8 mouse cellular contexts compared by ENCODE assay signal in the genomic region with DNA sequence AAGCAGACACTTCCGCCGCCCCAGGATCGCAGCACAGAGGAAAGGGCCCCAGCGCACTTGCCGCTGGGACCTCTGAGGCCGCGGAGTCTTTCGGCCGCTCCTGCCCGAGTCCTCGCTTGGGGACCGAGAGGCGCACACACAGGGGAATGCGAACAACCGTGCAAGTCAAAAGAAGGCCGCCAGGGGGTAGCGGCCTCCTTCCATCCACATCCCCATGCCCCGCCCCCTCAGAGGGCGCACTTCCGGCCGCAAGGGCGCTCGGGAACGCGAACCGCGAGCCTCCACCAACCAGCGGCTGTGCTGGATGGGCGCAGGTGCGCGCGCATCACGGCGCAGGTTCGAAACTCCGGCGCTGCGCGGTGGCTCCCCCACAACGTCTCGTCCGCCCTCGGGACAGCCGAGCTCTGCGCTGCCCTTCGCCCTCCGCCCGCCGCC. TPM values are rescaled to one million over a fixed set of nuclear protein-coding genes. Genes with fewer than 3 reads are reported as not detected.
DNase-seq lines count a peak whose midpoint lies in the region; ATAC-seq lines count a peak whose summit lies in the region.

TSS of gene D030056L22Rik (plus strand) at position 328 of the 435 bp plus-strand sequence.

- H3K4me2 ChIP-seq in intestine, embryonic 14.5 days (ENCODE audit: low read length) = peak within 1 kb of the TSS; percentile 82

- H3K9me3 ChIP-seq in intestine, embryonic 14.5 days (ENCODE audit: control insufficient read depth, low read length) = no peaks in the 10 kb centered on the region

- H3K4me1 ChIP-seq in intestine, embryonic 14.5 days (replicated peaks; ENCODE audit: control insufficient read depth, insufficient read depth, low read length) = peaks cover 15% of the 10 kb centered on the region

- under 1% methylated on average over 42 of the region's 49 CpGs for WGBS in intestine, embryonic 14.5 days

- peak within 1 kb of the TSS; percentile 75 for H3K9ac ChIP-seq in intestine, embryonic 14.5 days (ENCODE audit: low read length)

- H3K27ac ChIP-seq in intestine, embryonic 14.5 days (ENCODE audit: low read depth) = peak within 1 kb of the TSS; percentile 95

- H3K27me3 ChIP-seq in intestine, embryonic 14.5 days (replicated peaks; ENCODE audit: control insufficient read depth, insufficient read depth, low read length) = no peaks in the 10 kb centered on the region

- ATAC-seq in intestine, embryonic 14.5 days (replicated peaks; ENCODE audit: low FRiP score, low TSS enrichment, low read depth) = peak; percentile 97

- H3K36me3 ChIP-seq in intestine, embryonic 14.5 days (ENCODE audit: control insufficient read depth, insufficient read depth, low read length) = peaks cover 8% of the 10 kb centered on the region

- DNase-seq in adrenal gland, adult (ENCODE audit: inconsistent age in 2 of 2, low spot score in 1 of 2) = peak; percentile 98 to 99
- peak; percentile 98 for DNase-seq in embryo, embryonic 10.5 days (ENCODE audit: low spot score)
- peak; percentile 98 for DNase-seq in gastrocnemius, postnatal 14 days
- peak; percentile 96 for DNase-seq in intestine, embryonic 14.5 days (ENCODE audit: low spot score)
- peak; percentile 98 to 99 for DNase-seq in left cerebral cortex, postnatal 14 days (ENCODE audit: low spot score in 2 of 2)
- DNase-seq in mesoderm, embryonic 11.5 days (ENCODE audit: low read depth, low spot score) = peak; percentile 99
- DNase-seq in right cerebral cortex, postnatal 36 days (ENCODE audit: low spot score in 2 of 2) = peak; percentile 96 to 97
- peak; percentile 97 for DNase-seq in yolk sac, embryonic 10.5 days (ENCODE audit: low spot score)

- intact Hi-C loops in gastrocnemius, postnatal 14 days (cut with DNase I; ENCODE audit: low total_unique reads) = no loop called here
- intact Hi-C loops in left cerebral cortex, postnatal 14 days (cut with DNase I) = loop anchor here (5.0 kb wide), 1 partner anchor 41 kb away; the partner anchor contains the start of gene Carnmt1

- H3K4me3 ChIP-seq in intestine, embryonic 14.5 days (ENCODE audit: low read depth, low read length) = peak within 1 kb of the TSS; percentile 90

RNA-seq across cellular contexts. Expression of gene D030056L22Rik, which starts in this region (rescaled TPM):
- 1 to 10 TPM; 2.6 to 3.1 TPM for total RNA-seq in gastrocnemius, postnatal 14 days (2021)
- polyA plus RNA-seq in intestine, embryonic 14.5 days (2014; fragmentation: Nextera tagmentation; extraction: Ambion mirVana) = 34.1 and 34.3 TPM in 2 replicates
- 10 to 100 TPM; 22.3 to 23.0 TPM for total RNA-seq in left cerebral cortex, postnatal 14 days (2021)

Comparison
In these comparisons a context has a peak if more than half of its experiments do, and no peak if none do; other contexts are left out.
1. Peak in every context shown above with its lines: DNase-seq, ATAC-seq, H3K4me3 ChIP-seq and H3K27ac ChIP-seq.
2. RNA of gene D030056L22Rik (total RNA-seq): 22.3 to 23.0 TPM in left cerebral cortex, postnatal 14 days; 2.6 to 3.1 TPM in gastrocnemius, postnatal 14 days; every median in the first group is over 4 times any median in the second.